Mouse (Mus musculus) erythroblast, adult 5-6 weeks (primary cell): Measurements from ENCODE around the gene Arf3. TPM values are rescaled to one million over a fixed set of nuclear protein-coding genes. Genes with fewer than 3 reads are reported as not detected.

Source experiments
- ATAC-seq: replicated peaks from 2 replicates; pipeline ENCODE4 v1.8.0; 2016; ENCODE audit warnings: moderate number of reproducible peaks, mild to moderate bottlenecking, moderate TSS enrichment, inconsistent platforms; ENCODE audit not compliant: poor library complexity, low FRiP score, severe bottlenecking
- total RNA-seq, 2 experiments: library from RNA; stranded (forward) in 1 of 2; stranded (reverse) in 1 of 2; fragments of 150-400 nt in 1 of 2; fragments of 200-764, 138-1000 nt in 1 of 2; gene quantifications; 2 replicates each; pipeline versions ENCODE4 v1.2.3 to v1.2.4; 2015 to 2017; ENCODE audit warnings: low replicate concordance in 2 of 2

Gene Arf3
- total RNA-seq, 2 experiments from 2014 or later: 7.1 to 8.1 TPM

GRCm38 (mm10) chr15:98727443-98728321 is 35.3 kb downstream of the Arf3 start, which contains the start of gene Fkbp11:
TSS of gene Fkbp11 (minus strand) at chr15:98728198.
- ATAC-seq: 0 out of 2 replicates have a peak, but pooled peaks have one; percentile 19

DNA sequence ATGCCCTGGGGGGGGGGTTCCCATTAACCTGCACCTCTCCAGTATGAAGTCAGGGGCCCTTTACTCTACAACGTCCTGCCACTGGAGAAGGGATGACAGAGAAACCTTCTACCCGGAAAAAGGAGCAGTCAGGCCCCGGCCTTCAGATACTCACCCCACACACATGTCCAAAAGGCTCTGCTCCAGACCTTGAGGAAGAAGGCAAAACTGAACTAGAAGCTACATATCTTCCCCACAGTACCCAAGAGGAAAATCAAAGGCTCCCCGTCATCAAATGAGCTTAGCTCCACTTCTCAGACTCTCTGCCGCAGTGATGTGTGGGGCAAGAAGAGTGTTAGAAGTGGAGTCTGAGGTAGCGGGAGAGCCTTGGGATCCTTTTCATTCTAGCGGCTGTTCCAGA is 36.3 kb downstream of the Arf3 start:
- ATAC-seq: no peak

DNA sequence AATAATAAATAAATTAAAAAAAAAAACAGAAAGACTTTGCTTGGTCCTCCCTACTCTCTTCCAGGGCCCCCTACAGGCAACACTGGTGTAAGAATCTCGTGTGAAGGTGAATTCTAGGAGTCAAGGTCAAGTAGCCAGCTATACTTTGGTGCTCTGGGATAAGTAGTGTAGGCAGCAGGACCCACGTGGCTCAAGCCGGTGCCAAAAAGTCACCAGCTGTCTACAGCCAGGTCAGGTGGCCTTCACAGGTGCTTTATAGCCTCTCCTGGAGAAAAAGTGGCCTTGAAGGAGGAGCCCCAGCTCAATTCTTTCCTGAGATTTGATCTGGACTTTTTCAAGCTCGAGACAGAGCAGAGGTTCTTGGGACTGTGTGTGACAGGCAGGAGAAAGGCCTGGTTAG is 36.9 kb downstream of the Arf3 start:
- ATAC-seq: no peak

GRCm38 (mm10) chr15:98724441-98724840 is 38.6 kb downstream of the Arf3 start:
- ATAC-seq: no peak

- ATAC-seq: no peak
These were observed 40.2 kb downstream of the Arf3 start for GRCm38 (mm10) chr15:98722854-98723253.

- ATAC-seq: no peak
These were observed 40.8 kb downstream of the Arf3 start for GRCm38 (mm10) chr15:98722191-98722590.

DNA sequence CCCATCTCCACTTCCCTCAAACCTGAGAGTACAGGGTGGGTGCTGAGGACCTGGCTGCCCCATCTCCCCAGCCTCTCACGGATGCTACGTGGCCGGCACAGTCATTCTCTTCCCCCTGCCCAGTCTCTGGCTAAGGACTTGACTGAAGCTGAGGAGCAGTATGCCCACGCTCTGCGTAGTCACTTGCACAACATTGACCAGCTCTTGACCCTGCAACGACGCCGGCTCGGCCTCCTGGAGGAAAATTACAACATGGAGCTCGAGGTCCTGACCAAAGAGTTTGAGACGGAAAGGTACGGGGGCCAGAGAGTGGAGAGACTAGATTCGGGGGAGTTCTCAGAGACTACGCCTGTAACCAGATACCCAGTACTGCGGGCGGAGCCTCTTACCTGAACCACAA is 45.7 kb downstream of the Arf3 start:
- ATAC-seq: no peak

DNA sequence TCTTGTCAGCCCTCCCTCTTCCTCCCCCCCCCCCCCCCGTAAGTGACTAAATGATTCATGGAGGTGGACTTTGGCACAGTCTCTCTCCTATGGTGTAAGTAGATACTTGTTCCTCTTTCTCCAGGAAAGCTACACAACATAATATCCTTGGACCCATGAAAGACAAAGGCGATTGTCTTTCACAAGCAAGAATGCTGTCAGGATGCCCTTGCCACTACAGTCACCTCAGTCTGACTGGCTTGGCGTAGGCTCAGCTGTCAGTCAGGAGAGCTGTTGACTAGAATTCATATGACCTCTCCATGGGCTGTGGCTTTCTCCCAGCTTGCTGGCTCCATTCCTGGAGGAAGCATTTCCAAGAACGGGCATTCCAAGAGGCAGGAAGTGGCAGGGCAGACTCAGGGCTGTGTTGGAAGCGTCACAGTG is 48.8 kb downstream of the Arf3 start:
- no peak for ATAC-seq

GRCm38 (mm10) chr15:98710442-98710841 is 52.6 kb downstream of the Arf3 start:
- ATAC-seq: peak; percentile 53; the same call in 1 of the 2 replicates

DNA sequence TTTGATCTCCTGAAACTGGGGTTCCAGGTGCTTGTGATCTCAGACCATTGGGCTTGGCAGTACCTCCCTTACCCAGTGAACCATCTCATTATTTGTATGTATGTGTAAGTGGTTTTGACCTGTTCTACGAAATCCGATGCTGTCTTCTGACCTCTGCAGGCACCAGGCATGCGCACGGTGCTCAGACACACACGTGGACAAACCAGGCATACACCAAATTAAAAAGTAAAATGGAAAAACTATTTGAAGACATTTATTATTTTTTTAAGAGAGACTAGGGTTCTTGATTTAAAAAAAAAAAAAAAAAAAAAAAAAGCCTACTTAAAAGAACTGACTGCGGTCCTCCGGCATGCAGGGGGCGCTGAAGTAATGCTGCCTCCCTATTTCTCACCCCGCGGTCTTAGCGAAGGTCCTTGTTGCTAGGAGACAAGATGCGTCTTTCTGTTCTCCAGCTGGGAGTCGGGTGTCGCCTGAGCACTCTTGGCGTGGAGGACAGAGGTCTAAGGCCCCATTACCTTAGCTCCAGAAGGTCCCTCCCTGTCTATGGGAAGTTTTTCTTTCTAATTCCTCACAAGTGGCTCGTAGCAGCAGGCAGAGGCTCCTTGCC is 55.1 kb downstream of the Arf3 start, which contains the start of gene Ccdc65:
Ccdc65 (plus strand) TSS at position 442 of the 607 bp plus-strand sequence.
- no peak for ATAC-seq

DNA sequence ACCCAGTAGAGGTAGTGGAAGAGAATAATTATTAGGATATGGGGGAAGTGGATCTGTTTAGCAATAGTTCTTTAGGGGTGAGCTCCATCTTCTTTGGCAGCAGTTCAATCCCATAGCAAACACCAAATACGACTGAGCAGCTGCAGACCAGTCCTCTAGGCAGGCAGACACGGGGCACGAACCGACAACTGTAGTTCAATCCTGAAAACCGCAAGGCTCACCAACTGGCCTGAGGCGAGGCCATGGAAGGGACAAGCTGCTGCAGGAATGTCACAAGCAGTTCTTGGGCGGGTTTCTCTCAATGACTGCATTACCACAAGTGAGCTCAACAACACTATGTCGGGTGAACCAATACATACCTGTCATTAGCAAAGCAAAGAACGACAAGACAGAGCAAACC is 58.7 kb downstream of the Arf3 start:
- no peak for ATAC-seq

DNA sequence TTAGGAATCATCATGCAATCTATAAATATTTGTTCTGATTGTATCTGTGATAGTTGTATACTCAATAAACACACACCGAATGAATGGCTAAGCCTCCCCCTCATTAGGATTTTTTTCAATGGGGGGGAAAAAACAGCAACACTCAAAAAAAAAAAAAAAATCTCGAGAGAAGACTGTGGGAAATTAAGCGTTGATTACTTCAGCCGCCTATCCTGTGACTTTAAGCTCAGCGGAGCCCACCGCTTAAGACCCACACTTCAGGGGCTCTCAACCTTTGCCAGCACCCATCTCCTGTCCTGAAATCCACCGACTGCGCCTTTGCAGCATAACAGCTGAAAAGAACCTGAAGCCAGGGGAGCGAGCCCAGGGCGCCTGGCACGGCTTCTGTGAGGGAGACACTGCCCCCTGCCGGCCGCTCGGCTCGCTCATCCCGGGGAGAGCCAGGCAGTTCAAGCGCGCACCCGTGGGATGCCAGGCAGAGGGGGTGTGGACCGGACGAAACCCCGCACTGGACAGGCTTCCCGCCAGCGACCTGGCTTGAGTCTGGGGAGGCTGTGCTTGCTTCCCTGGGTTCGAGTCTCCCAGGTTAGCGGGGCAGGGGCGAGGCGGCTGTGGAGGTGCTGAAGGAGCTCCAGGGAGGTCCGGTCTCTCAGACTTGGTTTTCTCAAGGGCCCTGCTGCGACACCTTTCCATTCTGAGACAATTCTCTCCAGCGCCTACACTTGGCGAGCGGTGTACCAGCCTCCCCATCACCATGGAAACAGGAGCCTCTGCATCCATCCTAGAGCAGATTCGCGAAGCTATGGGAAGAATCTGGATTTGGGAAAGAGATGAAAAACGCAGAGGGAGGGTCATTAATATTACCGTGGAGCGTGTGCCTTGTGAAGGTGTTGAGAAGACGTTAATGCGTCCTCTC is 63.6 kb downstream of the Arf3 start:
- peak; percentile 88 for ATAC-seq

DNA sequence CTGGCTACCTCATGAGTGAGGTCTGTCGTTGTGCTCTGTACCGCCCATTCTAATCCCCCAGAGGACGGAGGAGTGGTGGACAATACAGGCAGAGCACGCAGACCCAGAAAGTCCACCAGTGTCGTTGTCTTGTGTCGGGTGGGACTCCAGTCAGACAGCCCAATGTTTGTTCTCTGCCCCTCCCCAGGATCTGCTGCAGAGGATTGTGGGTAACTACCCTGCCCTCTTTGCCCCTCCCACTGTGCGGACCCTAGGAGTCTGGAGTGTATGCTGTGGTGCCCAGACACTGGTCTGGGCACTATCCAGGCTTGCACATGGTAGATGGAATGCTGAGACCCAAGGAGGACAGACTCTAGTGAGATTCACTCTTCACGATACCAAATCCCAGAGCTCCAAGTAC is 66.8 kb downstream of the Arf3 start:
- ATAC-seq: no peak

DNA sequence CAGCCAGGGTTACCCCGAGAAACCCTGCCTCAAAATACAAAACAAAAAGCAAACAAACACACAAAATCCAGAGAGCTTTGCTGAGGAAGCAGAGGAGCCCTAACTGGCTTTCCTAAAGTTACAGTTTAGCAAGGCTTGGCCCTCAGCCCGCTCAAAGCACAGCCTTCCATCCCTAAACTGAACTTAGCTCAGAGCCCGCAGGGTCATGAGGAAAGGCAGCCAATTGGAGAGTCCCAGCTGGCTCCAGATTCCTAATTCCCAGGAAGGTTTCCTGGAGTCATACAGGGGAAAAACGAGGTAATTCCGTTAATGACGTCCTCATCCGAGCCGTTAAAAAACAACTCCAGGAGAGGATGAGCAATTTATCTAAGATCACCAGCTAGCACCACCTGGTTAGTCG is 67.3 kb downstream of the Arf3 start:
- no peak for ATAC-seq

DNA sequence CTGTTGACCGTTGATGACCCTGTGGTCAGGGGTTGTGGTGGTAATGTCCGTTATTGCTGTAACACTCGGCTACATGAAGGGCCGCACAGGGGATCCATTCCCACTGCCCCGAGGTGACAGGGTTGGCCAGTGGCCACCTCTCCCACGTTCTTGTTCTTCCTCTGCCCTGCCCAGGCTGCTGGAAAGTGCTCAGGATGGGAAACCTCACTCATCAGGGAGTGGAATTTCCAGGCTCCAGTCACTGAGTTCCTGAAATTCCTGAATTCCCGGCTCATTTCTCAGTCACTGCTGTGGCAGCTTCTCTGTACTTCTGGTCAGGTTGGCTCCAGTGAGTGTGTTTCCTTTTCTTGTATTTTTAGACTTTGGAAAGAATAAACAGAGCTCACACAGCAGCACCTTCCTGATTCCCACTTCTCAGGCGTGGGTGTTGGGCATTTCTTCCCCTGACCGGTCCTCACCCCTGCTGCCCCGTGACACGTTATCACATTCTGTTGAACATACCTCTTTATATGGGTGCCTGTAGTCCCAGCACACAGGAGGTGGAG is 70.8 kb downstream of the Arf3 start:
- no peak for ATAC-seq

- no peak for ATAC-seq
These were observed 71.4 kb downstream of the Arf3 start for GRCm38 (mm10) chr15:98691486-98692147.

- no peak for ATAC-seq
These were observed 73.3 kb downstream of the Arf3 start for GRCm38 (mm10) chr15:98689682-98690081.
